Mouse (Mus musculus): ENCODE measurements around the gene Slc26a5.

DNA sequence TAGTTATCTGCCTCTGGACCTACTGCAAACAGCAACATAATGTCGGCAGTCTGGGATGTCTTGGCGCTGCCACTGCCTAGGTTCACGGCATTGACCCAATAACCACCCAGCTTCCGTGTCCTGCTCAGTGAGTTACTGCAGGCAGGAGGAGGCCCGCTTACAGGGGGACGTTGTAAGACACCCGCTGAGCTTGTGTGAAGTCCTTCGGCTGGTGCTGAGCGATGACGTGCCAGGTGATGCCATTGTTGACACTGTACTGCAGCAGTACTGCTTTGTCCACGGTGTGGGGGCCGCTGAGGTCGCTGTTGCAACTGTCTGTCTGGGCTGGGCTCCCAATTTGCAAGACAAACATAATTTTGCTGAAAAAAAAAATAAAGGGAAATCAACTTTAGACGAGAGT, 31.2 kb upstream of the Slc26a5 start:
- TF ChIP-seq CTCF (IDR thresholded peaks at IDR 0.05; ENCODE audit: low read depth, low read length) (no peak), POLR2A (IDR thresholded peaks at IDR 0.05; ENCODE audit: borderline replicate concordance, low read depth, low read length) (no peak)
